Mouse (Mus musculus) midbrain, embryonic 11.5 days (tissue): Measurements from ENCODE around the gene Msantd3. TPM values are rescaled to one million over a fixed set of nuclear protein-coding genes. Genes with fewer than 3 reads are reported as not detected.

Experiments used
- ATAC-seq: fragments of 200-750 bp; cut with Nextera tagmentation; 2 replicates; pipeline ENCODE4 v1.8.0; 2017; ENCODE audit warnings: moderate TSS enrichment, moderate library complexity; ENCODE audit not compliant: low FRiP score
- DNase-seq: peaks from one replicate; pipeline ENCODE4 v3.0.0; 2015; ENCODE audit warnings: low spot score; ENCODE audit errors: missing footprints
- H3K27ac ChIP-seq: fragments of 300-500 bp; sonication (generic); 2 replicates; pipeline ENCODE4 v1.5.1; 2014; ENCODE audit warnings: low read depth, low read length
- H3K27me3 ChIP-seq: fragments of 300-500 bp; sonication (generic); 2 replicates; pipeline ENCODE4 v1.6.1; 2014; ENCODE audit warnings: mild to moderate bottlenecking, low read length, moderate library complexity, mixed read lengths; ENCODE audit not compliant: control insufficient read depth, insufficient read depth
- H3K36me3 ChIP-seq: fragments of 300-500 bp; sonication (generic); 2 replicates; pipeline ENCODE4 v1.6.1; 2014; ENCODE audit warnings: mild to moderate bottlenecking, low read length, moderate library complexity, mixed read lengths; ENCODE audit not compliant: control insufficient read depth, insufficient read depth
- H3K4me1 ChIP-seq: fragments of 300-500 bp; sonication (generic); 2 replicates; pipeline ENCODE4 v1.6.1; 2014; ENCODE audit warnings: low read length; ENCODE audit not compliant: control insufficient read depth, insufficient read depth
- H3K4me2 ChIP-seq: fragments of 300-500 bp; sonication (generic); 2 replicates; pipeline ENCODE4 v1.6.1; 2014; ENCODE audit warnings: mild to moderate bottlenecking, moderate library complexity
- H3K4me3 ChIP-seq: fragments of 300-500 bp; sonication (generic); 2 replicates; pipeline ENCODE4 v1.5.1; 2014; ENCODE audit warnings: low read depth, low read length
- H3K9ac ChIP-seq: fragments of 300-500 bp; sonication (generic); 2 replicates; pipeline ENCODE4 v1.6.1; 2014; ENCODE audit warnings: low read length
- H3K9me3 ChIP-seq: fragments of 300-500 bp; sonication (generic); 2 replicates; pipeline ENCODE4 v1.6.1; 2016; ENCODE audit warnings: low read length; ENCODE audit not compliant: control insufficient read depth
- WGBS: fragments of 180-500 bp; shearing (Covaris S2); extraction: QIAGEN DNeasy Blood & Tissue Kit; methylation state at CpG from one replicate; pipeline ENCODE4 v1.1.7; 2014; 5-methylcytosine and 5-hydroxymethylcytosine counted together
- polyA plus RNA-seq: library from polyadenylated mRNA; unstranded; fragments of >200 nt; fragmentation: Nextera tagmentation; extraction: Ambion mirVana; gene quantifications from 2 replicates; pipeline ENCODE4 v1.2.1, GENCODE M21; 2014

The Msantd3 gene
- polyA plus RNA-seq, 1 experiment from 2014 or later: 77.6 TPM

DNA sequence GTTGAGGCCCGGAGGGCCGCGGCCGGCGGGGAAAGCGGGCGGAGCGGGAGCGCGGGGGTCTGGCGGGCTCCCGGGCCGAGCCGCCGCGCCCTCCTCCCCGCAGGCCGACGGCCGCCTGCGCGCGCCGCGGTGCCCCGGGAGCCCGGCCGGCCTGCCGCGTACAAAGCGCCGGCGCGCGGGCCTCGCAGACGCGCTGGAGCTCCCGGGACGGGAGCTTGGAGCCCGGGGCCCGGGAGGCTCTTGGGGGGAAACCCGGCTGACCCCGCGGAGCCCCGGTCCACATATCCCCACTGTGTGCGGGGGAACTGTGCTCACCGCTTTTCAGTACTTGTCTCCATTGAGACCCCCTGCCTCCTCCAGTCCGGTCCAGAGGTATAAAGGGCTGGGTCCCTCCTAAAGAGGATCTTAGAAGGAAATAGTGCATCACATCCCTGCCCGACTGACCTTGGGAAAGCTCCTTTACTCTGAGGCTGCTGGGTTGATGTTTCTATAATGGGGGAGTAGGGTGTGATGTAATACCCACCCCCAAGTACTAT lies 909 bp downstream of the Msantd3 start:
- H3K9ac ChIP-seq: peak overlapping the region; percentile 99
- ATAC-seq (peak; percentile 70), DNase-seq (peak; percentile 97)
- H3K4me1 ChIP-seq: peaks cover 43% of the 10 kb centered on the region
- H3K27me3 ChIP-seq: no peaks in the 10 kb centered on the region
- peak overlapping the region; percentile 89 for H3K27ac ChIP-seq
- H3K9me3 ChIP-seq: no peaks in the 10 kb centered on the region
- under 1% methylated on average over 24 of the region's 50 CpGs for WGBS
- H3K4me3 ChIP-seq: peak overlapping the region; percentile 81
- H3K4me2 ChIP-seq: peak overlapping the region; percentile 78
- no peaks in the 10 kb centered on the region for H3K36me3 ChIP-seq

DNA sequence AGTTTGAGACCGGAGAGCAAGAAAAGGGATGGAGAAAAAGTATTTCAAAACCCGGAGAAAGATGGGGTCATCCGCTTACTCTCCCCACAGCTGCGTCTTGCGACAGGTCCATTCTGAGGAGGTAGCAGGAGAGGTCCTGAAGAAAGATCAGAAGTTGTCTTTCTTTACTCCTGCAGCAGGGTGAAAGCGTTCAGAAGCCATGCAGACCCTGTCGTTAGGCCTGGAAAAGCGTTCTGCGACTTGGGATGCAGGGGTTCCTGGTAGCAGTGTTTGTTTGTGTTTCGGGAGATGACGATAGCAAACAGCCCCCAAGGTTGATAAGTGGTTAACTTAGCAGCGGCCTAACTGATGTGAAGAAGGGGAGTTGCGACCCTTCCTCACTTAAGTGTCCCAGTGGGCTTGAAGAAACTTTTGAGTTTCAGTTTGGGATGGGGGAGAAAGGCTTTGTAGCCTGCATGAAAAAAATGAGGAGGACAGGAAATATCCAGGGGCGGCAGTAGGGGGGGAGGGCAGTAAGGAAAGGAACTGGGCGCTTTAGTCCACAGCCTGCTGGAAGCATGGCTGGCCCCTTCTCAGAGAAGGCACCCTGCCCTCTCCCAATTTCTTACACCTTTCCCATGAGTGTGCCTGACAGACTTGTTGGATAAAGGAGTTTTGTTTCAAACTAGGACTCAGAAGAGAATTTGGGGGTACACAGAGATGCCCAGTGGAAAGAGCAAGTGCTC lies 2.0 kb downstream of the Msantd3 start:
- ATAC-seq (no peak), DNase-seq (peak; percentile 92)
- Histone ChIP-seq H3K27ac (no peak overlapping the region), H3K36me3 (no peaks in the 10 kb centered on the region), H3K9me3 (no peaks in the 10 kb centered on the region), H3K9ac (peak overlapping the region; percentile 99), H3K4me3 (peak overlapping the region; percentile 81), H3K27me3 (no peaks in the 10 kb centered on the region), H3K4me2 (peak overlapping the region; percentile 78), H3K4me1 (peaks cover 54% of the 10 kb centered on the region)
- 2% methylated on average over 15 of the region's 15 CpGs for WGBS

DNA sequence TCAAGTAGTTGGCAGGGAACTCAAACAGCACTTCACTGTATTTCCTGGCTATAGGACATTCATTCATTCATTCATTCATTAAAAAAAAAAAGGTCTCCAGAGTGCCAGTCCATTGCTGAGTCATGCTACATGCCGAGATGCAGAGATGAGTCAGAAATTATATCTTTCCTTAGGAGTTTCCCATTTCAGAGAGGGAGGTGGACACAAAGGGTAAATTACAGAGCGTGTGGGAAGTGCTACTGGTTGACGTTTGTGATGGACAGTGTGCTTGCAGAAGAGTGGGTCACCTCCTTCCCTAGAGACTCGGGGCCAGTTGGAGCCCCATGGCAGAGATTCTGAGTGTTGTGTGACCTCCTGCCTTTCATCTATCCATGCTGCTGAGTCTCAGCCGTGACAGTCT lies 2.6 kb downstream of the Msantd3 start:
- no peak overlapping the region for H3K27ac ChIP-seq
- DNase-seq (peak; percentile 86), ATAC-seq (no peak)
- H3K4me1 ChIP-seq: peaks cover 61% of the 10 kb centered on the region
- H3K9ac ChIP-seq: peak overlapping the region; percentile 99; the same call in 1 of the 2 replicates
- H3K36me3 ChIP-seq: no peaks in the 10 kb centered on the region
- H3K4me3 ChIP-seq: peak overlapping the region; percentile 81; the same call in 1 of the 2 replicates
- peak overlapping the region; percentile 78 for H3K4me2 ChIP-seq
- WGBS: 48% methylated on average over 5 of the region's 5 CpGs
- H3K27me3 ChIP-seq: no peaks in the 10 kb centered on the region
- H3K9me3 ChIP-seq: no peaks in the 10 kb centered on the region

DNA sequence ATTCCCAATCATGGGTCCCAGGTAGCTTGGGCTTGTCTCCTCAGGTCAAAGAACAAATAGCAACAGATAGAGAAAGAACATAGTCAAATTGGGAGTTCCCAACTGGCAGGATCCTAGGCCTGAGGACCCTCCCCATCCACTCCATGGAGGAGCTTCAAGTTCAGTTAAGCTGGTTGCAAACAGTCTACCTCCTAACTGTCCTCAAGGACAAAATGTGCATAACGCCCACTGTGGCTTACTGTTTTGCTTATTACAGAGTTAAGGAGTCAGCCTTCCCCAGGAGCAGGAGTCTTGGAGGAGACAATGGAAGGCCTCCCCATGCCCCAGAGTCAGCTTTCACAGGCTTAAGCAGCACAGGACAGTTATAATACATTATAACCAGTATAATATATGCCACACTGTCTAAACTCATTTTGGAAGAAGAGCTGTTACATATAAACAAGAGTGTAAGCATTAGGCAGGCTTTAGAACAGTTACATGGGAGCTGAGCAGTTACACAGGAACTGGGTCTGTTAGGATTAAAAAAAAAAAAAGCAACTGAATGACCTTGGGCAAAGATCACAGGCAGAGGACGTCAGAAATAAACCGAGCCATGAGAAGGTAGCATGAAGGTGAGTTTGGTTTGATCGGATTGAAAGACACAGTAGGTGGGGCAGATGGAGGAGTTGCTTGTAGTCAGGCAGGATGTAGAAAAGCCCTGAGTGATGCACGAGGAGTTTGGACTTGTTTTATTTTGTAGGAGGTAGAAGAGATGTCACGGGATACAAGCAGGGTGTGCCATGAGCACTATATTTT lies 3.5 kb downstream of the Msantd3 start:
- Histone ChIP-seq H3K4me3 (no peak overlapping the region), H3K4me2 (no peak overlapping the region), H3K9ac (no peak overlapping the region), H3K36me3 (no peaks in the 10 kb centered on the region), H3K27ac (no peak overlapping the region), H3K9me3 (no peaks in the 10 kb centered on the region), H3K4me1 (peaks cover 69% of the 10 kb centered on the region), H3K27me3 (no peaks in the 10 kb centered on the region)
- ATAC-seq (no peak), DNase-seq (peak; percentile 76)
- WGBS: 58% methylated on average over 6 of the region's 6 CpGs

DNA sequence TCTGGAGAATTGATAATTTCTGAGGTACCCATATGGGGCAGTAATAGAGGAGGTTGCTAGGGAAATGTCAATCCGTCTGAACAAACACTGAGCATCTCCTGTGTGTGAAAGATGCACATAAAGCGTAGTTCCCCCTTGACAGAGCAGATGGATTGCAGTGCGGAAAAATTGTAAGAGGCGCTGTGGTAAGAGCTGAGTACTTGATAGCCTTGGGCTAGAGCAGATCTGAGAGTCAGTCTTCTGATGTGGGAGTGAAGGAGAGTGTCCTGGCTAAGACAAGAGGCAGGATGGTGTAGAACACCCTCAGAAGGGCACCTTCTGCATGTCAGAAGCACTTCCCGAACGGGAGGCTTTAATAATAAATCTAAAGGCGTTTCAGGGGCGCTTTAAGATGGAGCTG lies 4.4 kb downstream of the Msantd3 start:
- ATAC-seq: no peak
- H3K4me2 ChIP-seq: no peak overlapping the region
- H3K9ac ChIP-seq: peak overlapping the region; percentile 9; the same call in 1 of the 2 replicates
- WGBS: 73% methylated on average over 8 of the region's 8 CpGs
- no peaks in the 10 kb centered on the region for H3K36me3 ChIP-seq
- H3K4me1 ChIP-seq: peaks cover 74% of the 10 kb centered on the region
- H3K9me3 ChIP-seq: no peaks in the 10 kb centered on the region
- H3K27ac ChIP-seq: no peak overlapping the region
- no peak overlapping the region for H3K4me3 ChIP-seq
- H3K27me3 ChIP-seq: no peaks in the 10 kb centered on the region
- DNase-seq: peak; percentile 81

DNA sequence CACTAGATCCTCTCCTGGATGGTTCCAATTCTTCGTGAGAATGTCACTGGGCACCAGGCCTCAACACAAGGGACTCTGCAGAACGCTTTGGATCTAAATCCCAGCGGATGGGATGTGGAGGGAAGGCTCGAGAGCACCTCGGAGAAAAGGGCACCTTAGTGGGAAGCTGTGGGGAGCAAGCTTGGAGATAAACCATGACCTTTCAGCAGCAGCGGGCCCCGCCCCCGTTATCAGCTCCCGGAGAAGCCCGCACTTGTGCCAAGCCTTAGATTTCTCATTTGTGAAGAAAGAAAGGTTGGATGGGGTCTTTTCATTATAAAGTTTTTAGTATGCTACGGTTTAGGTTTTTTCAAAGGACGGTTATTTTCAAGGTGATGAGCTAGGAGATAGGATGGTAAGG lies 6.2 kb downstream of the Msantd3 start:
- H3K27ac ChIP-seq: peak overlapping the region; percentile 86
- H3K4me1 ChIP-seq: peaks cover 70% of the 10 kb centered on the region
- no peaks in the 10 kb centered on the region for H3K36me3 ChIP-seq
- DNase-seq: no peak
- no peak overlapping the region for H3K4me3 ChIP-seq
- no peak for ATAC-seq
- H3K27me3 ChIP-seq: no peaks in the 10 kb centered on the region
- H3K9me3 ChIP-seq: no peaks in the 10 kb centered on the region
- H3K9ac ChIP-seq: peak overlapping the region; percentile 26
- H3K4me2 ChIP-seq: no peak overlapping the region
- WGBS: 43% methylated on average over 12 of the region's 12 CpGs

DNA sequence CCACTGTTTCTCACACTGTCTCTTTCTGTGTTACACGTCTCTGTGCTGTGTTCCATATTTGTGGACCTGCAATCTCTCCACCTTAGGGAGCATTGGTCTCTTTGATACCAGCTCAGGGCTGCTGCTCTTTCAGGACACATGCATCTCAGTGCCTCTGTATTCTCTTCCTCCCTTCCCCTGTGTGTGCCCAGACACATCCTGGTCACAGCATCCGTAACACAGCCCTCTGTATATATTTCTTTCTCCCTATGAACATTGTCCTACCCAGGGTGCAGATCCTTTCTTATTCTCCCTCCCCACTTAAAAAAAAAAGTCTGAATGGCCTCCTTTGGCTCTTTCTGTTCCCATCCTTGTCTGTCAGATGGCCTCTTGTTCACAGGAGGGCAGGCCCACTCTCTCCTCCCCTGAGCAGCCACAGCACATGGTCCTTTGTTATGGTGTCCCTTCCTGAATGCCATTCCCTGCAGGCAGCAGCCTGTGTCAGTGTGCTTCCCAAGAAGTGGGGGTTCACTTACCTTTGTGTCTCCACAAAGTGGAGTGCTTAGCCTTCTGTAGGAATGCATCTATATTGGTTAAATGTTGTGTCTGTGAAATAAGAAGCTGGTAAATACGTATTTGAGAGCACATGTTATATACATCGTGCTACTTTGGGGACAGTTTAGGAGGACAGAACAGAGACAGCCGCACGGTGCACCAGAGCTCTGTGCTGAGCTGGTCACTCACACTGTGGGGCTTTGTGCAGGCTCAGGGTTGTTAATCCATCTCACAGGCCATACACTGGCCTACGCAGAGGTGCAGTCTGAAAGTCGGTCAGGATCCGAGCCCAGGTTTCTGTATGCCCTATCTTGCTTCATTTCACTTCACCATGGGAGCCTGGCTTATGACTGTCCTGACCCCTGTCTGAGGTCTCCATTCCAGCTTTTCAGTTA lies 7.1 kb downstream of the Msantd3 start:
- ATAC-seq (peak; percentile 87), DNase-seq (peak; percentile 92)
- H3K4me2 ChIP-seq: peak overlapping the region; percentile 31
- H3K27ac ChIP-seq: peak overlapping the region; percentile 86
- 11% methylated on average over 9 of the region's 9 CpGs for WGBS
- H3K4me1 ChIP-seq: peaks cover 66% of the 10 kb centered on the region
- no peaks in the 10 kb centered on the region for H3K9me3 ChIP-seq
- no peak overlapping the region for H3K4me3 ChIP-seq
- H3K9ac ChIP-seq: peak overlapping the region; percentile 58
- no peaks in the 10 kb centered on the region for H3K36me3 ChIP-seq
- no peaks in the 10 kb centered on the region for H3K27me3 ChIP-seq

DNA sequence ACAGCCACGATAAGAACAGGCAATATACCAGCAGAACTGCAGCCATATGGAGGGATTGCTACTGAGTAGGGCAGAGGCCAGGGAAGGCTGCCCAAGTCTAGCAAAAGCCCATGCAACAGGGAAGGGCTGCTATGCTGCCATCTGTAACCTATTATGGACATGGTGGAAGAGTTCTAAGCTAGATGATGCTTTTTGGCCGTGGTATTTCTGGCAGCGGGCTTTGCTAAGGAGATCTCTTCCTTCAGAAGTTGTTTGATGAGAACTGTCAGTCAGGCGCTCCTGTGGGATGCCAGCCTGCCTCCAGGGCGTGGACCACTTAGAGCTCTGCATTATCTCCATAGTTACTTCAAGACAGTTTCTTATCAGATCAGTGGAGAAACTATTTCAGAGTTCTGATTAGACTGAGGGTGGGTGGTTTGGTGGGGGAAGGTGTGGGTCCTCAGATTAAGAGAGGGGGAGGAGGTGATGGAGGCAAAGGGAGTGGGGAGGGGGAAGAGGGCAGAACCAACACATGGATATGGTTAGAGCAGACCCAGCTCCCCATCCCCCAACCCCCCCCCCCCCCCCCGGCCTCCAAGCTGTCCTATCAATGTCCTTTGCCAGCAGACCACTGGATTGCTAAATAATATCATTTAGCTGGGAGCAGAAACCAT lies 8.8 kb downstream of the Msantd3 start:
- H3K4me2 ChIP-seq: no peak overlapping the region
- 0 out of 2 replicates have a peak, but pooled peaks have one; percentile 6 for ATAC-seq
- no peak for DNase-seq

More for the DNA sequence above, 8.8 kb downstream of the Msantd3 start:
- no peak overlapping the region for H3K9ac ChIP-seq
- peaks cover 49% of the 10 kb centered on the region for H3K4me1 ChIP-seq
- H3K27ac ChIP-seq: no peak overlapping the region
- H3K36me3 ChIP-seq: peaks cover 6% of the 10 kb centered on the region; the same call in 1 of the 2 replicates
- no peak overlapping the region for H3K4me3 ChIP-seq
- no peaks in the 10 kb centered on the region for H3K9me3 ChIP-seq
- 43% methylated on average over 6 of the region's 6 CpGs for WGBS
- H3K27me3 ChIP-seq: no peaks in the 10 kb centered on the region
